Mouse (Mus musculus) right cerebral cortex, postnatal 4 days (tissue): ENCODE results near the gene Zfp467.

Experiments
- DNase-seq: peaks from one replicate; pipeline ENCODE4 v3.0.0-alpha.2; 2022

Zfp467 gene

DNA sequence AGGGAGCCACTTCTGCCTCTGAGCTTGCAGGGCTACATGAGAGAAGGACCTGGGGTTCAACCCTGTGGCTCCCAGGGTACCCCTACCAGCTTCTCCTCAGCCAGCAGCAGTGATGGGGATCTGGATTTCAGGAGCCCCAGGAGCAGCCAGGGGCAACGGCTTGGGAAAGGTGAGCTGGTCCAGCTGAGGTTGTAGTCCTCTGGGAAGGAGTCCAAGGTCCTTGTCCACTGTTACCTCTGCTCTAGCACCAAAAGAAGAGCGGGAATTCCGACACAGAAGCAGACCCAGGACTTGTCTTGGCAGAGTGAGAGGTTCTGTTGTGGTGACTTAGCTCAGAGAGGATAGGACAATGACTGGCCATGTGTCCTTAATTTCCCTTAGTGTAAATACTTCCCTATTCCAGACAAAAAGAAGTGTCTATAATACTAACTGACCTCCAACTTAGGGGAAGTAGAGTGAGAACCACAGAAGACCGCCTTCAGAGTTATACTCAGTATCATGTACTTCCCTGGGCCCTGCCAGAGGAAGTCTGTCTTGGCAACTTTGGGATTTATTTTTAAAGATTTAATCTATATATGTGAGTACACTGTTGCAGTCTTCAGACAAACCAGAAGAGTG lies 35.8 kb downstream of the Zfp467 start:
- no peak for DNase-seq

DNA sequence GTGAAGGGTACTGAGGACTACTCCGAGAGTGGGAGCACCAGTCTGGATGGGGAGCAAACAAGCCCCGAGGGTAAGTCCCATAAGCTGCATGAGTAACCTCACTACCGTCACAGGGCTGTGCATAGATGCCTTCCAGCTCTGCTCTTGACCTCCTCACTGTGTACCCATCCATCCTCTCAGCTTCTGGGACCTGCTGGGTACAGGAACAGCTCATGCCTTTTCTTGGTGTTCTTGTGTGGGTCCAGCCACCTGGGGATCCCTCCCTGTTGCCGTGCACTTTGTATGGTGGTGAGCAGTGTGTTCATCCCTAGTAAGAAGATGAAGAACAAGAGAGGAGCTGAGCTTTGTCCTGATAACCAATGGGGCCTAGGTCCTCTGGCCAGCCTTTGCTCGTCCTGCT lies 41.6 kb downstream of the Zfp467 start:
- DNase-seq = no peak

DNA sequence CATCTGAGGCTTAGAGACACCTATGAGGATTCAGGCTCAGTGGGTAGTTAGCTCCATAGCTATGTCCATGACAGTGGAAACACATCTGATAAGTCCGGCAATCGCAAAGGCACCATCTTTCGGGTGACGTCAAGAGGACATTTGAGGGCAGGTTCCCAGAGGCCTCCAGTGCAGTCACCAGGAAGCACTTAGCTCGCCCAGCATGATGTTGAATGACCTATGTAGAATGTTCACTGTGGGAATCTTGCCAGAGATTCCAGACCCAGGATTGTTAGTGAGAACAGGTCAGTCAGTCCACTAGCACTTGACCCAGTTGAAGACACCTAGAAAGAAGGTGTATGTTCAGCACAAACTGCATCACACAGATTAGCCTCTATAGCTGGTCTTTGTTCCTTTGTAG lies 45.7 kb downstream of the Zfp467 start:
- DNase-seq = no peak

DNA sequence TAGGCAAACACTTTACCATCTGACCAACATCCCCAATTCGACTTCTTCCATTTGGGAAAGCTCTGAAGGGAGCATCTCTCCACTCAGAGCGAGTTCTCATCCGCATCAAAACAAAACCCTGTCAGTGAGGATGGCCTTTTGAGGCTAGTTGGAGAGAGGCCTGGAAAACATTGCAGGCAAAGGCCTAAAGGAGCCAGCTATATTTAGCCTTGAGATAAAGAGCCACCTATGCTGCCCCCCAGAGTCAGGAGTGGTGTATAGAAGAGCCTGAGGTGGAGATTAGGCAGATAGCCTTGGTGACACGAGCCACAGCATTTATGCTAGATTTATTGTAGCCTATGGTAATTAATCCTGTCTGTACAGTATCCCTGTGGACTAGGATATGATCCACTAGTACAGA lies 48.3 kb downstream of the Zfp467 start:
- DNase-seq = no peak

DNA sequence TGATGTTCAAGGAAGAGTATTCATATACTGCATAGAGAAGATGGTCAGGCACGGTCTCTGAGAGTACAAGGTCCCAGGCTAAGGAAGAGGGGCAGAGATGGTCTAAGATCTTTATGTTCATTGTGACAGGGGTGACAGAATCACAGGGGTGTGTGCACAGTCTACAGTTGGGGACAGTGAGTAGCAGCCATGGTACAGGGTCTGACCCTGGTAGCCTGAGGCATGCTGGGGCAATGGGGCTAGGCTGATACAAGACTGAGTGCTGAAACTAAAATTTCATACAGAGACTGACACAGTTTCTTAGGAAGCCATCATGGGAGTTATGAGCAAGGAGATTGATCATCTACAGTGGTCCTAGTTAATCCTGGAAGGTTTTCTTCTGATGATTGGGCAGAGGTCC lies 48.9 kb downstream of the Zfp467 start:
- no peak for DNase-seq

DNA sequence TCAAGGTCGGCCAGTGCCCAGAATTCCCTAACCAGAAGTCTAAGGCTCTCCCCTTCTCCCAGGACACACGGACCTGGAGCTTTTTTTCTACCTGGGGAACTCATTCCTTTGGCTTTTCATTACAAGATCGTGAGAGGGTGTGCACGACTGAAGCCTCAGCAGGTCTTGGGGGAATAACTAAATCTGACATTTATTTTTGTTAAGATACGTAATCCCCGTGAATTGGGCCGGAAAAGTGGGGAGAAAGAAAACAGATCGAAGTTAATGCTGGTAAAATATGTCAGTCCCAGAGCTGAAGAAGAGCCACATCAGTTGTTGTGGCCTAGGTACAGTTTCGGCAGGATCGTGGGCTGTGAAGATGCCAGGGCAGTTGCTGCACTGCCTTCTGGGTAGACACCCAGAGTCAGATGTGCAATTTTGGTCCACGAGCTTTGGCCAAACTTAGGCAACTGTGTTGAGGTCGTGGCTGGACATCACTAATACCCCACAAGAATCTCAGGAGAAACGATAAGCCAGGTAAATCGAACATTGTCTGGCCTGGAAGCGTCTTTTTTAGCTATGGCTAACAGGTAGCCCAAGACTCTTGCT lies 49.5 kb downstream of the Zfp467 start:
- no peak for DNase-seq

DNA sequence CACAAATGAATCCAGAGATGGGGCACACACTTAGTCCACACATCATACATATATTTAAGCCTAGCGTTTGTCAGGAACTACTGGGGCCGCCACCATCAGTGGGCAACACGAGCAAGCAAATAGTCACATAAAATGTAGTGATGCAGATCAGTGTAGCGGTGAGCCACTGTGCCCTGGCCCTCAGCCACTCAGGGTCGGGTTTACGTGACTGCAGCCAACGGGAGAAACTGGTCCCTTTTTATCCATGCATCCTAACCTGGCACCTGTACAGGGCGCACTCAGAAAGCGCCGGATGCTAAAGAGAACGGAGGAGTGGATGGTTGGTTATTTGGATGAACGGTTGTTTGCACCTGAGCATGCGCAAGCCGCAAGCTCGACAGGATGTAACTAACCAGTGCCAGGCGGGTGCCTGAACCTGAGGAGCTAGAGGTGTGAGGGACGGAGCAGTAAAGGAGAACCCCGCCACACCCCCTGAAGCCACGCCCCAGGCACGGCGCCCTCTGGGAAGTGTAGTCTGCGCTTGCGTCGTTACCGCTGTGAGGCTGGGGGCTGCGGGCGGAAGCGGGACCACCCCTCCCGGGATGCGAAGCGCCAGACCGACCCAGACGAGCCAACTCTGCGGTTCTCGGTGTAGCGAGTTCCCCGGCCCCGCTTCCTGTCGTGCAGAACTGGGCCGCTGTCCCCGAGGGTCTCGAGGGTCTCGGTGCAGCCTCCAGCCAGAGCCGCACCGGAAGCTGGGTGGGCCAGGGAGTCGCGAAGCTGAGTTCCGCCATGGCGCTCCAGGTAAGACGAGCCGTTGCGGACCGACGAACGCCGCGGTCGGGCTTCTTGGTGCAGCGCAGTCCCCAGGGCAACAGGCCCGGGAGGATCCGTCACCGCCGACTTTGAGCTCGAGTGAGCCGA lies 50.3 kb downstream of the Zfp467 start, which contains the start of gene Krba1:
Krba1 (plus strand) TSS at position 482 of the 903 bp plus-strand sequence.
- DNase-seq = peak; percentile 90

DNA sequence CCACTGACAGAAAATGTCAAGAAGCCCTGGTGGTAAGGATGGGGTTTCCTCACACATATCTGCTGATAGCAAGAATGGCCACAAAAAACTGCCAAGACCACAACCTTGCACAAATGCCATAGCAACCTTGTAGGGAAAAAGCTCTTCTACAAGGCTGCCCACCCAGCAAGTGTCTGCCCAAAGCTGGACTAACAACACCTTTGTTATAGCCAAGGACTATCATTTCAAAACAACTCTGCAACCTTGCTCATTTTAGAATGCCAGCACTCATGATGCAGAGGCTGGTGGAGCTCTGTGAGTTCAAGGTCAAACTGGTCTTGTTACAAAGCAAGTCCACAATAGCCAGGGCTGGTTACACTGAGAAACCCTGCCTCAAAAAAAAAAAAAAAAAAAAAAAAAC lies 51.8 kb downstream of the Zfp467 start:
- DNase-seq = no peak

DNA sequence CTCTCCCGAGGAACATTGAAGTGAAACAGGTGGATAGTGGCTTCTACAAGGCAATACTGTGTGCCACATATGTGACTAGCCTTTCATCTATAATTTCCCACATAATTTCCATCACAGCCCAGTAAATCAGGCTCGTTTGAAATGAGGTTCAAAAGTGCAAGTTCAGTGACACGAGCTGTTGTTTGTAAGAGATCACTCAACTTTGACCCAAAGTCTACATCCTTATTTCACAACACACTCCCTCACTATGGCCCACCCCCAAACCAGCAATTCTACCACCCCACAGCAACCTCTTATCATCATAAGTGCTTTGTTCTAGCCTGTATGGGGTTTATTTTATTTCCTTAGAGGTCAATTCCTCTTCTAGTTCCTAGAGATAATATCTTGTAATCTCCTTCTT lies 57.4 kb downstream of the Zfp467 start:
- DNase-seq = no peak
